Mouse (Mus musculus) megakaryocyte-erythroid progenitor cell, adult 5 weeks (primary cell): ENCODE data around the gene Muc20. TPM values are rescaled to one million over a fixed set of nuclear protein-coding genes. Genes with fewer than 3 reads are reported as not detected.

ENCODE experiments used
- polyA plus RNA-seq: library from polyadenylated mRNA; stranded (reverse); fragments of >175 nt; gene quantifications from 2 replicates; pipeline ENCODE4 v1.2.3, GENCODE M21; 2012

Gene Muc20
- polyA plus RNA-seq, result not detected in 2 replicates

GRCm38 (mm10) chr16:32797426-32797689, at the start of gene Muc20:
Gene Muc20, minus strand, starts transcription at chr16:32797435.

DNA sequence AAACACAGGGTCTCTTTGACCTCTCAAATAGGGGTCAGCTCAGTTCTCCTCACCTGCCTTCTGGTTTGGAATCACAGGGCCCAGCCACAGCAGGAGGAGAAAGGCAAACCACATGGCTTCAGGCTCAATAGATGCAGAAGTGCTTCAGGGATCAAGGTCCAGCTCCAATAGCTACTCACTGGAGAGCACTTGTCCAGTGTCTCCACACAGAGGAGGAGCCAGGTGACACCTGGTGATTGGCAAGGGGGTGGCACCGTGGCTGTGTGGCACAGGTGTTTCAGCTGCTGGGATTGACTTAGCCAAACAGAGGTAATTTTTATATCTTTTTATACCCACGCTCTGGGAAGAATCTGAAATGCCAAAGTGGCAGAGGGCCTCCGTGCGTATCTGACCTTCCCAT, 13.1 kb upstream of the Muc20 start, which contains the start of gene Smbd1:
Gene Smbd1, minus strand, starts transcription at position 157 of the 400 bp plus-strand sequence.

GRCm38 (mm10) chr16:32735586-32735985, 61.6 kb downstream of the Muc20 start, which contains the start of gene Muc4:
Gene Muc4, plus strand, starts transcription at chr16:32735886.

Other genes with a start within 250 kb of the Muc20 start
- gene Tfrc, start 188.5 kb downstream of the Muc20 start, polyA plus RNA-seq, result 3.0 and 9.5 TPM in 2 replicates
- 136 and 163 TPM in 2 replicates for gene Tnk2, start 153.6 kb downstream of the Muc20 start, polyA plus RNA-seq
- gene Muc4, start 61.5 kb downstream of the Muc20 start, polyA plus RNA-seq, result not detected in 2 replicates
- not detected in 2 replicates for gene Smbd1, start 13.0 kb upstream of the Muc20 start, polyA plus RNA-seq
- 155 and 193 TPM in 2 replicates for gene Fyttd1, start 80.1 kb upstream of the Muc20 start, polyA plus RNA-seq
- gene Rubcn, start 80.3 kb upstream of the Muc20 start, polyA plus RNA-seq, result 7.7 TPM in 2 replicates
- 4.3 and 5.1 TPM in 2 replicates for gene Lrch3, start 116.7 kb upstream of the Muc20 start, polyA plus RNA-seq